Mouse (Mus musculus): Measurements from ENCODE around the gene Ppfia4. TPM values are rescaled to one million over a fixed set of nuclear protein-coding genes. Genes with fewer than 3 reads are reported as not detected.

Ppfia4 gene
- 1.5 and 2.1 TPM in 2 replicates for polyA plus RNA-seq (2014; fragmentation: Nextera tagmentation; extraction: Ambion mirVana)

DNA sequence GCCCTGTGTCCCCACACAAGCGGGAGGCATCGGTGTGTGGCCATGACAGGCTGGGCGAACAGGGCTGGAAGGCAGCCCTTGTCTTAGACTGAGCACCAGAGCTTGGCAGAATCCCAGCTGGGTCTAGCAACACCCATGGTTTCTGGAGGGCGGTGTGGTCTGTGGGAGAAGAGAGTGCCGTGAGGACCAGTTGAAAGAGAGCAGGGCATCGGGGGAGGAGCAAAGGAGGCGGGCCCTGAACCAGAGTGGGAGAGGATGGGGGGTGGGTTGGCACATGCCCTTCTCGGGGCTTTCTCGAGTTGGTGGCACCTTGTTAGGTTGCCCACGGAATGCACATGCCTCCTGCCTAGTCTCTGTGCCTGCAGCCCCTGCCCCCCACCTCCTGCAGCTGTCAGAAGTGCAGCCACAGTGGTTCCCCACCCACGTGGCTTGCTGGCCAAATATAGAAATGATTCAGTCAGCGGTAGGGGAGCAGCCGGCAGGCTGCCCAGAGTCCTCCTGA is at the start of gene Ppfia4:
Gene Ppfia4 (minus strand): TSS at position 159 of the 502 bp plus-strand sequence.
- H3K4me3 ChIP-seq (ENCODE audit: low read depth, low read length) = no peak within 1 kb of the TSS
- no peak within 1 kb of the TSS for H3K27ac ChIP-seq (ENCODE audit: low read depth, low read length)

DNA sequence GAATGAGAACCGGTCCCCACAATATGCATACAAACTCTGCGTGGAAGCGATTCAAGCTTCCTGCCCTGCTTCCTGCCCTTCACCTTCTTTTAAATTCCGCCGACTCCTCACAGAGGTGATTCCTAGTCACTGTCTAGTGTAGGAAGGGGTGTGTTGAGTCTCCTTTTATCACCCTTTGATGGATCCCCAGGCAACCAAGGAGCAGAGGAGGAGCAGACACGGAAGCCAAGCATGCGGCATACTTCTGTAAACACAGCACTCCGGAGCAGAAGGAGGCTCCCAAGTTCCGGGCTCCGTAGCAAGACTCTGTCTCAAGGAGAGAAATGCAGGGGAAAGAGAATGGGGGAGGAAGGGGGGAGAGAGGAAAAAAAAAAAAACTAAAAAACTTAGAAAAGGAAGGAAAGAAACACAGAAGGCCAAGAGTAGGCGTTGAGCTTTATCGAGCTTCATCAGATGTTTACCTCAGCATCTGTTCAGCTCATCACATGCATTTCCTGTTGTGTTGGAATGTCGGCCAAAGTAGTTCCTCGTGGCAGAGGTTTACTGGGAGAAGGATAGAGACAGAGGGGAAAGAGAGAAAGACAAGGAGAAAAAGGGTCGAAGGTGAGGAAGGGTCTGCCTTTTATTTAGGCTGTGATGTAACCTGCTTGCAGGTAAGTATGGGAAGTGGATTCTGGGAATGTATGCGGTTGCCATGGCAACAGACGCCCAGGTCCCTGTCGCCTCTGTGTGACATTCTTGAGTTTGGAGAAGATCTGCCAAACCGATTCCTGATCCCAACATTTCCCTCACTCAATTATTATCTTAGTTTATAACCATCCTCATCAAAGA is 49.3 kb upstream of the Ppfia4 start:
- H3K4me1 ChIP-seq (replicated peaks; ENCODE audit: control insufficient read depth, insufficient read depth, low read length) = no peaks in the 10 kb centered on the region
- no peaks in the 10 kb centered on the region for H3K27me3 ChIP-seq (replicated peaks; ENCODE audit: control insufficient read depth, insufficient read depth, low read length)
- no peaks in the 10 kb centered on the region for H3K9me3 ChIP-seq (ENCODE audit: control insufficient read depth, low read length)
- ATAC-seq (replicated peaks; ENCODE audit: low FRiP score) (no peak), DNase-seq (ENCODE audit: low spot score) (no peak)
- no peaks in the 10 kb centered on the region for H3K36me3 ChIP-seq (ENCODE audit: control insufficient read depth, insufficient read depth, low read length)
- H3K4me2 ChIP-seq = peak overlapping the region; percentile 55
- H3K9ac ChIP-seq (ENCODE audit: low read depth, low read length) = peak overlapping the region; percentile 20; the same call in 1 of the 2 replicates
- peak overlapping the region; percentile 19 for H3K4me3 ChIP-seq (ENCODE audit: low read depth, low read length)
- WGBS = 4% methylated on average over 19 of the region's 19 CpGs
- H3K27ac ChIP-seq (ENCODE audit: low read depth, low read length) = no peak overlapping the region

More for the DNA sequence above, at the start of gene Ppfia4:
- no peak within 1 kb of the TSS for H3K4me2 ChIP-seq
- no peak within 1 kb of the TSS for H3K9ac ChIP-seq (ENCODE audit: low read depth, low read length)
- no peaks in the 10 kb centered on the region for H3K36me3 ChIP-seq (ENCODE audit: control insufficient read depth, insufficient read depth, low read length)
- H3K4me1 ChIP-seq (replicated peaks; ENCODE audit: control insufficient read depth, insufficient read depth, low read length) = peaks cover 13% of the 10 kb centered on the region
- WGBS = 48% methylated on average over 13 of the region's 13 CpGs
- H3K9me3 ChIP-seq (ENCODE audit: control insufficient read depth, low read length) = no peaks in the 10 kb centered on the region
- ATAC-seq (replicated peaks; ENCODE audit: low FRiP score) (0 out of 2 replicates have a peak, but pooled peaks have one; percentile 6), DNase-seq (ENCODE audit: low spot score) (no peak)
- H3K27me3 ChIP-seq (replicated peaks; ENCODE audit: control insufficient read depth, insufficient read depth, low read length) = no peaks in the 10 kb centered on the region

DNA sequence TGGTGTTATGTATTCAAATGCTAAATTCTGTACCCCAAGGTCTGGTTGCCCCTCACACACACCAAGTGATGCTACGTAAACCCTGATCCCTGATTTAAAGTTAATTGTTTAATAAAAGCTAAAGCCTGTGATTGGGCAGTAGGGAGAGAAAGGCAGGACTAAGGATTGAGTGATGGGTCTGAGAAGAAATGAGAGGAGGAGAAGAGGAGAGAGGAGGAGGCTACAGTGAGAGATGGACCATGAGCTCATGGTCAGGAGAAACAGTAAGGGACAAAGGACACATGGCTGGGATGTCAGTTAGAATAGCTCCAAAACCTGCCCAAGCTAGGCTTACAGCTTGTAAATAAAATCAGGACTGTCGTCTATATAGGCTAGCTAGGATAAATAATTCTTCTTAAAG is 48.3 kb upstream of the Ppfia4 start:
- H3K36me3 ChIP-seq (ENCODE audit: control insufficient read depth, insufficient read depth, low read length) = no peaks in the 10 kb centered on the region
- ATAC-seq (replicated peaks; ENCODE audit: low FRiP score) (no peak), DNase-seq (ENCODE audit: low spot score) (no peak)
- H3K27me3 ChIP-seq (replicated peaks; ENCODE audit: control insufficient read depth, insufficient read depth, low read length) = no peaks in the 10 kb centered on the region
- H3K4me3 ChIP-seq (ENCODE audit: low read depth, low read length) = no peak overlapping the region
- H3K9ac ChIP-seq (ENCODE audit: low read depth, low read length) = no peak overlapping the region
- H3K4me2 ChIP-seq = no peak overlapping the region
- H3K9me3 ChIP-seq (ENCODE audit: control insufficient read depth, low read length) = no peaks in the 10 kb centered on the region
- WGBS = 75% methylated on average over 2 of the region's 2 CpGs
- H3K4me1 ChIP-seq (replicated peaks; ENCODE audit: control insufficient read depth, insufficient read depth, low read length) = no peaks in the 10 kb centered on the region
- no peak overlapping the region for H3K27ac ChIP-seq (ENCODE audit: low read depth, low read length)

DNA sequence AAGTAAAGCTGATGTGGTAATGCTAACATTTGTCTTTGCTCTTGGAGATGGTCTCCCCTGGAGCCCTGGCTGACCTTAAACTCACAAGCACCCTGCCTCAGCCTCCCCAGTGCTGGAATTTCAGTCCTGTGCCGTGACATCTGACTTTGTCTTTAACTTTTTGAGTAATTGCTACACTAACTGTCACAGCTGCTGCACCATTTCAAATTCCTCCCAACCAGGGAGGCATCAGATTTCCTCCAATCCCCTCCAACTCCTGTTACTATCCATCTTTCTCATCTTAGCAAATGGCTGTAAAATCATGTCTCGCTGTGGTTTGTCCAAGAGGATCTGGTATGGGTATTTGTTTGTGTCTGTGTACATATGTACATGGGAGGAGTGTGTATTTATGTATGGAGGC is 41.4 kb upstream of the Ppfia4 start:
- no peak for DNase-seq (ENCODE audit: low spot score)
- 0 out of 2 replicates have a peak, but pooled peaks cover 3% of the 10 kb centered on the region for H3K9me3 ChIP-seq (ENCODE audit: control insufficient read depth, low read length)
- WGBS = 71% methylated on average over 2 of the region's 2 CpGs

DNA sequence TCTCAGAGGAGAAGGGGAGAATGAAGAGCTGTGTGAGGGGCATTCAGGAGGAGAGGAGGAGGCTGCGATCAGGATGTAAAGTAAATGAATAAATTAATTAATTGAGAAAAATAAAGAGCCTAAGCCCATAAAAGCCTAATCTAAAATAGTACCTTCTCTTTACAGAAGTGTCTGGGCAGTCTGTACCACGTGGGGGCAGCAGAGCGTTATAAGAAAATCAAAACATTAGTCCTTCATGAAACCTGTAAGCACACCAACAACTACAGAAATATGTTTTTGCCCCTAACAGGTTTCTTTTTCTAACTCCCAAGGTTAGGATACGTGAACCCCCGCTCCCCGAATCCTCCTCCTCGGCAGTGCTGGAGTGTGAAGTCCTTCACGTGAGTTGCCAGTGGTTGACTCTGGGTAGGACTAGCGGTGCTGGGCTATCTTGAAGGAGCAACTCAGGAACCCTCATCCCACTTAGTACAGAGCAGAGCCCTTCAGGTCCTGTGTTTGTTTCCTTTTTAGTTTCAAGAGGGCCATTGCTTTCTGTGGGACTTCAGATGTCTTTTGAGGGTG is 36.1 kb upstream of the Ppfia4 start:
- H3K9ac ChIP-seq (ENCODE audit: low read depth, low read length) = no peak overlapping the region
- ATAC-seq (replicated peaks; ENCODE audit: low FRiP score) (no peak), DNase-seq (ENCODE audit: low spot score) (no peak)
- H3K4me2 ChIP-seq = no peak overlapping the region
- no peak overlapping the region for H3K4me3 ChIP-seq (ENCODE audit: low read depth, low read length)
- 48% methylated on average over 9 of the region's 9 CpGs for WGBS
- no peaks in the 10 kb centered on the region for H3K4me1 ChIP-seq (replicated peaks; ENCODE audit: control insufficient read depth, insufficient read depth, low read length)
- H3K27ac ChIP-seq (ENCODE audit: low read depth, low read length) = no peak overlapping the region
- H3K9me3 ChIP-seq (ENCODE audit: control insufficient read depth, low read length) = 0 out of 2 replicates have a peak, but pooled peaks cover 3% of the 10 kb centered on the region
- H3K27me3 ChIP-seq (replicated peaks; ENCODE audit: control insufficient read depth, insufficient read depth, low read length) = no peaks in the 10 kb centered on the region
- H3K36me3 ChIP-seq (ENCODE audit: control insufficient read depth, insufficient read depth, low read length) = no peaks in the 10 kb centered on the region

More for the DNA sequence above, 41.4 kb upstream of the Ppfia4 start:
- Histone ChIP-seq H3K36me3 (ENCODE audit: control insufficient read depth, insufficient read depth, low read length) (no peaks in the 10 kb centered on the region), H3K27me3 (replicated peaks; ENCODE audit: control insufficient read depth, insufficient read depth, low read length) (no peaks in the 10 kb centered on the region), H3K9ac (ENCODE audit: low read depth, low read length) (no peak overlapping the region), H3K4me2 (no peak overlapping the region), H3K4me1 (replicated peaks; ENCODE audit: control insufficient read depth, insufficient read depth, low read length) (no peaks in the 10 kb centered on the region), H3K27ac (ENCODE audit: low read depth, low read length) (no peak overlapping the region), H3K4me3 (ENCODE audit: low read depth, low read length) (no peak overlapping the region)
- no peak for ATAC-seq (replicated peaks; ENCODE audit: low FRiP score)

DNA sequence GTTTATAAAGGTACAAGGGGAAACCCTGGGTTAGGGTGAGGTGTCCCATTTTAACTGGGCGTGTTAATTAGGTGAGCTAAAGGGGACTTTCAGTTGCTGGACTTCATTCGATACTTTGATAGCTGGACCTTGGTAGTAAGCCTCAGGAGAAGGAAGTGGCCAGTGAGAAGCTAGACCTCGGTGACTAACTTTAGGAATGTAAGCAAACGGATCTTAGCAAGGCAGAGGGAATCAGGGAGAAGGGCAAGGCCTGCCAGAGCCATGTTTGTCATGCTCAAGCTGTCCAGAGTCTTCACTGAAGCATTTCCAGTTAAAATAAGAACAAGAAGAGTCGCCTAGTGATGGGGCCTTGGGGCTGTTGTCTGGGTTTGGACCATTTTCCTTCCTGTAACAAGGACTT is 32.8 kb upstream of the Ppfia4 start:
- Histone ChIP-seq H3K4me1 (replicated peaks; ENCODE audit: control insufficient read depth, insufficient read depth, low read length) (0 out of 2 replicates have a peak, but pooled peaks cover 4% of the 10 kb centered on the region), H3K4me2 (no peak overlapping the region), H3K27ac (ENCODE audit: low read depth, low read length) (no peak overlapping the region), H3K27me3 (replicated peaks; ENCODE audit: control insufficient read depth, insufficient read depth, low read length) (no peaks in the 10 kb centered on the region), H3K4me3 (ENCODE audit: low read depth, low read length) (no peak overlapping the region), H3K36me3 (ENCODE audit: control insufficient read depth, insufficient read depth, low read length) (no peaks in the 10 kb centered on the region; the same call in 1 of the 2 replicates), H3K9me3 (ENCODE audit: control insufficient read depth, low read length) (0 out of 2 replicates have a peak, but pooled peaks cover 3% of the 10 kb centered on the region), H3K9ac (ENCODE audit: low read depth, low read length) (no peak overlapping the region)
- DNase-seq (ENCODE audit: low spot score) (no peak), ATAC-seq (replicated peaks; ENCODE audit: low FRiP score) (no peak)
- WGBS = 65% methylated on average over 5 of the region's 5 CpGs

DNA sequence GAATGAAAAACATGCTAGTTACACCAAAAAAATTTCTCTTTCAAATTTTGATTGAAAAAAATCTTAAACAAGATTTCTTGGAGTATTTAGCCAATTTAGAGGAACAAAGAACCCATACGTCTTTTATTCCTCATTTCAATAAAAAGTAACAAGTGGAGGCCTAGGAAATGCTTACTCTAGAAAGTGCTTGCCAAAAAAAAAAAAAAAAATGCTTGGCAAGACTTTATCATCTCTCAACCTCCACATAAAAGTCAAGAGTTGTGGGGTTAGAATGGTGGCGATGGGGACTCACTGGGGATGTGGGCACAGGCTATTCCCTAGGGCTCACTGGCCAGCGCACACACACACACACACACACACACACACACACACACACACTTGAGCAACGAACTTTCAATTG is 30.5 kb upstream of the Ppfia4 start:
- H3K36me3 ChIP-seq (ENCODE audit: control insufficient read depth, insufficient read depth, low read length) = peaks cover 8% of the 10 kb centered on the region
- DNase-seq (ENCODE audit: low spot score) (no peak), ATAC-seq (replicated peaks; ENCODE audit: low FRiP score) (no peak)
- no peaks in the 10 kb centered on the region for H3K27me3 ChIP-seq (replicated peaks; ENCODE audit: control insufficient read depth, insufficient read depth, low read length)
- no peak overlapping the region for H3K4me3 ChIP-seq (ENCODE audit: low read depth, low read length)
- H3K27ac ChIP-seq (ENCODE audit: low read depth, low read length) = no peak overlapping the region
- 80% methylated on average over 4 of the region's 4 CpGs for WGBS
- no peak overlapping the region for H3K9ac ChIP-seq (ENCODE audit: low read depth, low read length)
- H3K9me3 ChIP-seq (ENCODE audit: control insufficient read depth, low read length) = no peaks in the 10 kb centered on the region
- 0 out of 2 replicates have a peak, but pooled peaks cover 7% of the 10 kb centered on the region for H3K4me1 ChIP-seq (replicated peaks; ENCODE audit: control insufficient read depth, insufficient read depth, low read length)
- H3K4me2 ChIP-seq = no peak overlapping the region

DNA sequence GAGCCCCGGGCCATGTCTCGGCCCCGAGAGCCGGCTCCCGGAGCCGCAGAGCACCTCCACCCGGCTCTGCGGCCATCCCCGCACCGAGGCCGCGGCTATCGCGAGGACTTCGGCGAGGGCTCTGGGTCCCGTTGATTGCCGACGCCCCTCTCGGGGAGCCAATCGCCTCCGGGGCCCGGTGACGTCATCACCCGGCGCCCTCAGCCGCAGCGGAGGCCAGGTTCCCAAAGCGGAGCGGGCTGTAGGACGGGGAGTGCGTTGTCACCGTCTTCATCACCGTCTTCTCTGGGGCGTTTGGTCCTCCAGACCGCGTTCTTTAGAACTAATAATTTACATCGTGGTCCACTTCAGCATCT is 29.1 kb upstream of the Ppfia4 start, which contains the start of gene Tmem183a:
Gene Tmem183a (minus strand): TSS at position 123 of the 356 bp plus-strand sequence.
- H3K9me3 ChIP-seq (ENCODE audit: control insufficient read depth, low read length) = no peaks in the 10 kb centered on the region
- DNase-seq (ENCODE audit: low spot score) (peak; percentile 95), ATAC-seq (replicated peaks; ENCODE audit: low FRiP score) (peak; percentile 96)
- WGBS = under 1% methylated on average over 38 of the region's 38 CpGs
- peak within 1 kb of the TSS; percentile 85 for H3K4me2 ChIP-seq
- peaks cover 7% of the 10 kb centered on the region; the same call in 1 of the 2 replicates for H3K4me1 ChIP-seq (replicated peaks; ENCODE audit: control insufficient read depth, insufficient read depth, low read length)
- H3K36me3 ChIP-seq (ENCODE audit: control insufficient read depth, insufficient read depth, low read length) = peaks cover 15% of the 10 kb centered on the region
- peak within 1 kb of the TSS; percentile 88 for H3K9ac ChIP-seq (ENCODE audit: low read depth, low read length)
- H3K27ac ChIP-seq (ENCODE audit: low read depth, low read length) = peak within 1 kb of the TSS; percentile 86
- peak within 1 kb of the TSS; percentile 85 for H3K4me3 ChIP-seq (ENCODE audit: low read depth, low read length)
- H3K27me3 ChIP-seq (replicated peaks; ENCODE audit: control insufficient read depth, insufficient read depth, low read length) = no peaks in the 10 kb centered on the region
